Mouse (Mus musculus) embryonic fibroblast, embryonic 13.5 days (primary cell): ENCODE results near the gene Galnt17.

Source experiments
- CTCF ChIP-seq: IDR thresholded peaks from 2 replicates; pipeline ENCODE4 v1.5.1; 2011; ENCODE audit warnings: mild to moderate bottlenecking, control low read depth, low read length, moderate library complexity, borderline replicate concordance; ENCODE audit not compliant: insufficient read depth
- POLR2A ChIP-seq: IDR thresholded peaks from 2 replicates; pipeline ENCODE4 v1.6.1; 2011; ENCODE audit warnings: low read depth, mild to moderate bottlenecking, control low read depth, low read length, moderate library complexity

GRCm38 (mm10) chr5:130950421-130950820 lies 357.9 kb downstream of the Galnt17 start:
- no peak for TF ChIP-seq CTCF
- no peak for TF ChIP-seq POLR2A
